Mouse (Mus musculus) megakaryocyte, embryonic 14.5 days (primary cell): ENCODE data around the gene Tmem25. TPM values are rescaled to one million over a fixed set of nuclear protein-coding genes. Genes with fewer than 3 reads are reported as not detected.
"Not testable (repeated sequence)": the region's sequence is repeated elsewhere in the genome, so short reads cannot be mapped to it uniquely, and the experiment has no call there.

Experiments
- H3K27me3 ChIP-seq: replicated peaks from 2 replicates; pipeline ENCODE3; 2012; ENCODE audit warnings: inconsistent platforms
- H3K36me3 ChIP-seq: replicated peaks from 2 replicates; pipeline ENCODE3; 2012; ENCODE audit warnings: low read length, inconsistent platforms, mixed read lengths
- H3K4me1 ChIP-seq: 2 replicates; pipeline ENCODE4 v1.6.1; 2012; ENCODE audit warnings: inconsistent platforms
- H3K4me3 ChIP-seq: replicated peaks from 2 replicates; pipeline ENCODE3; 2012; ENCODE audit warnings: moderate library complexity, mild to moderate bottlenecking, inconsistent platforms
- H3K9me3 ChIP-seq: 2 replicates; pipeline ENCODE4 v1.6.1; 2012; ENCODE audit warnings: inconsistent platforms
- FLI1 ChIP-seq: IDR thresholded peaks from 2 replicates; pipeline ENCODE4 v1.6.1; 2012; ENCODE audit warnings: low read length, inconsistent platforms, mixed read lengths
- GATA1 ChIP-seq: IDR thresholded peaks from 3 replicates; pipeline ENCODE4 v1.6.1; 2012; ENCODE audit warnings: mixed read lengths, low read length, inconsistent platforms, borderline replicate concordance
- polyA plus RNA-seq: library from polyadenylated mRNA; stranded (reverse); fragments of >175 nt; gene quantifications from 2 replicates; pipeline ENCODE4 v1.2.3, GENCODE M21; 2012; ENCODE audit warnings: low replicate concordance; ENCODE audit not compliant: insufficient read depth

Tmem25 gene
- polyA plus RNA-seq, 1 experiment, result not detected

DNA sequence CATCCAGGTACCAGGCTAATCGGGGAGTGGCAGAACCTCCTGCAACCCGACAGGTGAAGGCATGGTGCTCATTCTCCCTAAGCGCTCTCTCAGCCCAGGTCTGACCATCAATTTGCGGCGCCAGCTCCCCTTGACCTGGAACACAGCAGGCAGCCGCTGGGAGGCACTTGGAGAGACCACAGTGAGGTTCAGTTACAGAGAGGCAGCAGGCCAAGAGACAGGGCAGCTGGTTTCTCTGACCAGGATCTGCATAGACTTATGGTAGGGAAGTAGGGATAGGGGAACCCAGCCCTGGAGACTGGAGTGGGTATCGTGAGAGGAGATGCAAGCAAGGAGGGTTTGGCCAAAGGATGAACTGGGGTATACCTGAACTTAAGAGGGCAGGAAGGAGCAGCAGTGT is 809 bp downstream of the Tmem25 start:
- H3K27me3 ChIP-seq, result peaks cover 64% of the 10 kb centered on the region

DNA sequence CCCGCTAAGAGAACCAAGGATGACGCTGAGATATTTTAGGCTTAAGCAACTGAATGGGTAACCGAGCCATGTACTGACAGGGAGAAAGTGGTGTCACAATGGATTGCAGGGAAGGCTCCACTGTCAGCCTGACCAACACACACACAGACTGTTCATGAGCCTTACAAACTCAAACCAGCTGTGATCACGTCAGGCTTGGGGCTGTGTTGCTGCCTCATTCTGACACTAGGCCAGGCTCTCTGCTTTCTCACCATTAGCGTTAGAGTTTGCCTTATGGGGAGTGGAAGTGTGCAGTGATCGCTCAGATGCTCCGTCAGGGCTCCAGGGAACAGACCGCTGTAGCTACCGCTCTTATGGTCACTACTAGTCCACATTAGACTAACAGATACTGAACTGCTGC is 6.3 kb downstream of the Tmem25 start:
- no peak for TF ChIP-seq GATA1
- TF ChIP-seq FLI1, result no peak
- Histone ChIP-seq H3K27me3 (peaks cover 28% of the 10 kb centered on the region), H3K36me3 (peaks cover 37% of the 10 kb centered on the region), H3K4me3 (no peak overlapping the region), H3K9me3 (no peaks in the 10 kb centered on the region), H3K4me1 (peaks cover under 1% of the 10 kb centered on the region; the same call in 1 of the 2 replicates)

More for the DNA sequence above, 809 bp downstream of the Tmem25 start:
- TF ChIP-seq GATA1, result no peak
- no peak for TF ChIP-seq FLI1
- Histone ChIP-seq H3K4me1 (peaks cover 22% of the 10 kb centered on the region), H3K36me3 (no peaks in the 10 kb centered on the region), H3K4me3 (peak overlapping the region; percentile 93), H3K9me3 (no peaks in the 10 kb centered on the region)

DNA sequence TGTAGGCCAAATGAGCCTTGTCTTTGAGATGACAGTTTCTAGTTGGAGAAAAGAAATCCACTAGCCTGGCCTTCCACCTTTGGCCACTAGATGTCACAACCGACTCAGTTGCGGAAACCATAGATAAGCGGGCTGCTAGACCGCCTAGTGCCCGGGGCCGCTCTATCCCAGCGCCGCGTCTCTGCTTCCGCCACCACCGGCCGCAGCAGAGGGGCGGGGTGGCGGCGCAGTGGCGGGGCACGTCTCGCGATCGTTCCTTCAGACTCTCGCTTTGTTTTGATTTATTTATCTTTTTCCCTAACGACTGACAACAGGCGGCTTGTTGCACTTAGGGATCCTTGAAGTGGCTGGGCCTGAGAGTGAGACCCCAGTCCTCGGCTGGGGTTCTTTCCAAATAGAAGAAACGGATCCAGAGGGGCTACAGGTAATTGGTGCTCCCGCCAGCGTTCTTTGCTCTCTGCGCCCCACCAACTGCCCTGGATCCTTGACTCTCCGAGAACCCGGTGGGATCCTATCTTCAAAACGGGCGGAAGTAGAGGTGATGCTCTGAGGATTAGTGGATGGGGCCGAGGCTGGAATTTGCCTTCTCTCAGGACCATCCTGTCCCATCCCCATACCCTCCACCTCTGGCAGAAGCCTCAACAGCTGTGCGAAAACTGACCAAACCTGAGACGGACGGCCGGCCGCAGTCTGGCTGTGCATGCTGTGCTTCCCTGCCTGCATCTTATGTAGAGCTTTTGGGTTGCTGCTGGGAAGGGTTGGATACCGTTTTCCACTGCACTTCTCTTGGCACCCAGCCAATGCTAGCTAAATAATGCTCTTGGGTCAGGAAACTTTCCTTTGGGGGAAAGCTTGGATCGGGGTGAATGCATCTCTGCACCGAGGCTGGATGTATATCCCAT is 26.1 kb downstream of the Tmem25 start:
- Histone ChIP-seq H3K4me3 (peak overlapping the region; percentile 93), H3K4me1 (peaks cover 21% of the 10 kb centered on the region), H3K9me3 (no peaks in the 10 kb centered on the region), H3K36me3 (no peaks in the 10 kb centered on the region), H3K27me3 (no peaks in the 10 kb centered on the region)
- TF ChIP-seq FLI1, result no peak
- no peak for TF ChIP-seq GATA1

DNA sequence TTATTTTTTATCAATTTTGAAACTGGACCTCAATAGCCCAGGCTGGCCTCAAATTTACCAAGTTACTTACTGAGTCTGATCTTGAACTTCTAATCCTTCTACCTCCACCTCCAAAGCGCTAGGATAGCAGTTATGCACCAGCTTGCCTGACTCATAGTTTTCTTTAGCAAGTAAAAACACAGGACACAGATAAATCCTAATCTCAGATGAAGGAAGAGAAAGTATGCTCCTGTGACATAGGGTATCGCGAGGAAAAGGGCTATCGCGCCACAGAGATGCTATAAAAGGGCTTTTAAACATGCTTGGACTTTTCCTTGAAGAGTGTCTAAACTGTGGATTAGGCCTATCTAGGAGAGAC is 26.7 kb downstream of the Tmem25 start:
- Histone ChIP-seq H3K9me3 (no peaks in the 10 kb centered on the region), H3K36me3 (no peaks in the 10 kb centered on the region), H3K27me3 (no peaks in the 10 kb centered on the region), H3K4me3 (peak overlapping the region; percentile 93), H3K4me1 (peaks cover 21% of the 10 kb centered on the region)
- TF ChIP-seq GATA1, result no peak
- TF ChIP-seq FLI1, result no peak

DNA sequence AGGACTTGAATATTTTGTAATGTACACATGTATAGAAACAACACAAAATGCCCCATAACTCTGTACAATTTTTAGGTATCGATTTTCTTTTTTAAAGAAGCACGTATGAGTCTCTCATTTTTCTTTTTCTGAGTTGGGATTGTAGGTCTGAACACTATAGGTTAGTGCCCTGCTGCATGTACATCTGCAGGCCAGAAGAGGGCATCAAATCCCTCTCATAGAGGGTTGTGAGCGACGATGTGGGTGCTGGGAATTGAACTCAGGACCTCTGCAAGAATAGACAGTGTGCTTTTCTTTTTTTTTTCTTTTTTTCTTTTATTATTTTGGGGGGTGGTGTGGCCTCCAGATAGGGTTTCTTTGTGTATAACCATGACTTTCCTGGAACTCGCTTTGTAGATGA is 27.7 kb downstream of the Tmem25 start:
- Histone ChIP-seq H3K36me3 (no peaks in the 10 kb centered on the region), H3K4me3 (no peak overlapping the region), H3K9me3 (no peaks in the 10 kb centered on the region), H3K4me1 (peaks cover 21% of the 10 kb centered on the region), H3K27me3 (no peaks in the 10 kb centered on the region)
- no peak for TF ChIP-seq FLI1
- no peak for TF ChIP-seq GATA1

DNA sequence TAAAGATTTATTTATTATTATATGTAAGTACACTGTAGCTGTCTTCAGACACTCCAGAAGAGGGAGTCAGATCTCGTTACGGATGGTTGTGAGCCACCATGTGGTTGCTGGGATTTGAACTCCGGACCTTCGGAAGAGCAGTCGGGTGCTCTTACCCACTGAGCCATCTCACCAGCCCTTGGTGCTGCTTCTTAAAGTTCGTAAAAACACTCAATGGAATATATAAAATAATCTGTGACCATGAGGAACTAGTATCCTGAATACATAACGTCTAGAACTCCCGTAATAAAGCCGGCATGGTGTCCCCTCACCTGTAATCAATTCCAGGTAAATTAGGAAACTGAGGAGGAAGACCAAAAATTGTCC is 31.1 kb downstream of the Tmem25 start:
- H3K4me1 ChIP-seq, result peaks cover 36% of the 10 kb centered on the region
- H3K9me3 ChIP-seq, H3K27me3 ChIP-seq, H3K36me3 ChIP-seq: not testable (repeated sequence)
- H3K4me3 ChIP-seq, result peak overlapping the region; percentile 86

DNA sequence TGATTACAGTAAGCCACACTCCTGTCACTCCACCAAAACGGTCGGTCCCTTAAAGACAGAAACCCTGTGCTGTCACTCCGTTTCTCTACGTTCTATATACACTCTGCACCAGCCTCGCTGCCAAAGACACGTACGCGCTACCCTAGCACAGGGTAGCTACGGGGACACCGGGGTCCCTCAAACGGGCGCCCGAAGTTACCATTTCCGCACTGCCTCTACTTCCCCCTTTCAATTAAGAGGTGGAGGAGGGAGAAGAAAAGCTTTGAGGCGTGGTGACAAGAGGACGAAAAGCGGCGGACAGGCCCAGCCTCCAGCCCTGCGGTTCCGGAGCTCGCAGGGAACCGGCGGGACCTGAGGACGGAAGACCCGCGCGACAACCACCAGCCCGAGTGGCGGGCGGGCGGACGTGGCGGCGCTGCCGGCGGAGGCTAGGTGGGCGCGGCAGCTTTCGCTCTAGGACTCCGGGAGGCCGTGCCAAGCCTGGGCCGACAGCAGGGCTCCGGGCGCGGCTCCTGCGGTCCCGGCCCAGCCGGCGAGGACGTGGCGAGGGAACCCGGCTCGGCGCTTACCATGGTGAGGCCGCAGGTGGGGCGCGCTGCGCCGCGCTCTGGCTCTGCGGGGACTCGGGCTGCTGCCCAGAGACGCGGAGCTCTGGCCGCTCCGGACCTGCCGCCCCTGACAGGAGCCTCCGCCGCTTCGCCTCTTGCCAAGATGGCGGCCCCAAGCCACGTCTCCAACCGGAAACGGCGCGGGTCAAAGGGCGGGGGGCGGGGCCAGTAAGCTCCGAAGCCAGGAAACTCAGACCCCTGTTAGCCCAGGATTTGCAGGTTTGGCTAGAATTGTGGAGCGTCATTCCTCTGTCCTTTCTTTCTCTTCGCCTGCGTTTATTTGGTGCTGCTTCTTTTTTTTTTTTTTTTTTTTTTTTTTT is 31.7 kb downstream of the Tmem25 start, which contains the start of the genes Arcn1 and Ift46:
Gene Arcn1, minus strand, starts transcription at position 745 of the 928 bp plus-strand sequence.
Gene Ift46, plus strand, starts transcription at position 808 of the 928 bp plus-strand sequence.
- peak; percentile 55; the same call in 1 of the 2 replicates for TF ChIP-seq FLI1
- TF ChIP-seq GATA1, result no peak
- no peaks in the 10 kb centered on the region for H3K9me3 ChIP-seq
- no peaks in the 10 kb centered on the region for H3K27me3 ChIP-seq
- H3K4me3 ChIP-seq, result peak within 1 kb of the TSS; percentile 96
- H3K4me1 ChIP-seq, result peaks cover 39% of the 10 kb centered on the region
- H3K36me3 ChIP-seq, result peaks cover 8% of the 10 kb centered on the region

DNA sequence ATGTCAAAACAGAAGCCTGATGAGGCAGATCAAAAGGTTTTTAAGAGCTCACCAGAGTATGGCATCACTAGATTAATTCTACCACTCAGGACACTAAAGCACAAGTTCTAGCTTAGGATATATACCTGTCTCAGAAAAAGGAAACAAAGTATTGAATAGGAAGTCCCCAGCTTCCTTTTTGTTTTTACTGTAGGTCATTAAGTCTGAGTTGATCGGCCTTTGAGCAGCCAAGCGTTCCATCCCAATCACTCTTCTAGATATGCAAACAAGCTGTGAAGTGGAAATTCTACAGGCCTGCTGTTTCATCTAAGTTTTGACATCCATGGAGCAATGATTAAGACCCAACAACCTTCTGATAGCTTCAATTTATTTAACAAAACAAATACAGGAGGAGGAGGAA is 38.2 kb downstream of the Tmem25 start:
- TF ChIP-seq FLI1 (no peak), GATA1 (no peak)
- Histone ChIP-seq H3K27me3 (no peaks in the 10 kb centered on the region), H3K4me3 (no peak overlapping the region), H3K4me1 (peaks cover 40% of the 10 kb centered on the region), H3K36me3 (peaks cover 68% of the 10 kb centered on the region), H3K9me3 (no peaks in the 10 kb centered on the region)

DNA sequence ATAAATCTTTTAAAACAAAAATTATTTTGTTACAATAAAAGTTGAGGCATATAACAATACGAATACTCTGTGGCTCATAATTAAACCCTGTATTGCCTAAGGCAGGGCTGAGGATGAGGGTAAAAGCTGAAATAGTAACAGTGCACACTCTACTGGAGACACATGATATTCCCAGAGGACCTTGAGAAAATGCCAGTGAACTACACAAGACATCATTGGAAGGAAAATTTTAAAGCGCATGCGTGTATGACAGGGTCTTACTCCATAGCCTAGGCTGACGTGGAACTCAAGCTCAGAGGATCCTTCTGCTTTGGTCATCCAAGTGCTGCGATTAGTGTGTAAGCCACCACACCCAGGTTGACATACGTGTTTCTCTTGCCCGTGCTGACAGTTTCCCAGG is 50.6 kb downstream of the Tmem25 start:
- no peak overlapping the region for H3K4me3 ChIP-seq
- 0 out of 2 replicates have a peak, but pooled peaks cover 4% of the 10 kb centered on the region for H3K9me3 ChIP-seq
- H3K27me3 ChIP-seq, result no peaks in the 10 kb centered on the region
- H3K4me1 ChIP-seq, result peaks cover 17% of the 10 kb centered on the region
- peaks cover 96% of the 10 kb centered on the region for H3K36me3 ChIP-seq
- no peak for TF ChIP-seq FLI1
- no peak for TF ChIP-seq GATA1

DNA sequence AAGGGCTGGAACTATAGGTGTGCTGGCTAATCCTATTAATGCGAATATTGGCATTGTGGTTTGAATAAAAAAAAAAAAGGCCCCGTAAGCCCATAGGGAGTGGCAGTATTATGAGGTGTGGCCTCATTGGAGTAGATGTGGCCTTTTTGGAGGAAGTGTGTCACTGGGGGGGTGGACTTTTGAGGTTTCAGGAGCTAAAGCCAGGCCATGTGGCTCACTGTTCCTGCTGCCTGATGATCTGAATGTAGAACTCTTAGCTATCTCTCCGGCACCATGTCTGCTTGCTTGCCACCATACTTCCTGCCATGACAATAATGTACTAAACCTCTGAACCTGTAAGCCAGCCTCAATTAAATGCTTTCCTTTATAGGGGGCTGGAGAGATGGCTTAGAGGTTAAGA is 51.8 kb downstream of the Tmem25 start:
- Histone ChIP-seq H3K27me3 (no peaks in the 10 kb centered on the region), H3K4me1 (peaks cover 17% of the 10 kb centered on the region), H3K4me3 (no peak overlapping the region), H3K36me3 (peaks cover 91% of the 10 kb centered on the region), H3K9me3 (0 out of 2 replicates have a peak, but pooled peaks cover 4% of the 10 kb centered on the region)
- no peak for TF ChIP-seq FLI1
- TF ChIP-seq GATA1, result no peak
